Mouse (Mus musculus) left cerebral cortex, postnatal 10 days (tissue): ENCODE measurements at regions not wholly inside any gene's neighbourhood (a gene's known extent, or its start where the extent isn't known, plus 50 kb on each side); places are given as distances from the start of the nearest gene placed in this dataset. TPM values are rescaled to one million over a fixed set of nuclear protein-coding genes. Genes with fewer than 3 reads are reported as not detected.

Experiments used
- microRNA-seq: library from miRNA; unstranded; fragments of <30 nt; microRNA quantifications from one replicate; pipeline ENCODE4 v1.2.0, GENCODE M21; 2022

Small RNAs in the stretch of these regions (microRNA-seq; reads per million reads assigned to microRNA genes)
- not detected for gene Gm22566
